Mouse (Mus musculus): ENCODE measurements around the gene Olfr744.
"Not testable (repeated sequence)": the region's sequence is repeated elsewhere in the genome, so short reads cannot be mapped to it uniquely, and the experiment has no call there.

Olfr744 gene

DNA sequence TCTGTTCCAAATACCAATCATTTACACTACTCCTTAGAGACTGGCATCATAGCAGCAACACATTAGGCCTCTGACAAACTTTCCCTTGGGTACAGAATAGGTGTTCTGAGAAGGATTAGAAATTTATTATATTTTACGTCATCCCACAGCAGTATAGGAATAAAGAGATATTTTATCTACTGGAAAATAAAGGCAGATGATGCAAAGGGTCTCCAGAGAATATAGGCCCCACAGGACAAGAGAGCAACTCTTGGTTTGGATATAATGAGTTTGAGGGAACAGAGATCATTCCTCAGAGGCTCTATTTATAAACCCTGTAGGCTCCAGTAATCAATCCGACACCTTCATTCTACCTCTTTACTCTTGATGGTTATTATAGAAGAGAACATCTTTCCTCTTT, at the start of gene Olfr744:
TSS of gene Olfr744 (plus strand) at position 301 of the 400 bp plus-strand sequence.
- no peak for DNase-seq (ENCODE audit: low read depth)

DNA sequence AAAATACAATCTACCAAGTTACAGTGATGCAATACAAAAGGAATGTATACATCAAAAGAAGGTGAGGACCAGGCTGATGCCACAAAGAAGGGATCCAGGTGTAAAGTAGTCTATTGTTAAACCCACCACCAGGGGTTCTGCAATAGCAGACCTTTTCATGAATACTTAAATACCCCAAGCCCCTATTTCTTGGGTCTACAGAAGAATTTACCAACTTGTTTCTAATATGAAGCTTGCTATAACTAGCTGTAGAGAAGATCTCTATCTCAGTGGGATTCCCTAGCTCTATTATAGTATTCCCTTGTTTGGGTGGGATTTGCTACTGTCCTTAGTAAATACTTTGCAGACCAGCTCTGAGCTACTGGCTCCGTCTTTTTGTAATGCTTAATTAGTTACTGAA, 41.6 kb upstream of the Olfr744 start:
- not testable (repeated sequence) for DNase-seq (ENCODE audit: low read depth)

DNA sequence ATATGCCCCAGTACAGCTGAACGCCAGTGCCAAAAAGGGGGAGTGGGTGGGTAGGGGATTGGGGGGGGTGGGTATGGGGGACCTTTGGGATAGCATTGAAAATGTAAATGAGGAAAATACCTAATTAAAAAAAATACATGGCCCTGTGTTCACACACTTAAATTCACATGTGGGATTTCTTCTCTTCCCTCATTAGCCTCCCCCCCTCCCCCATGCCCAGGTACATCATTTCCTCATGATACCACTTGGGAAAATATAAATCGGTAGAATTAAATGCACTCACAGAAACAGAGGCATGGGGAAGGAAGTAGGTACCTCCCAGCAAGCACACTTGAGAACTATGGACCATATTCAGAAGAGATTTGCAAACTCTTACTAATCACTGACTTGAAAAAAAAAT, 24.4 kb downstream of the Olfr744 start, which contains the start of gene Olfr745:
TSS of gene Olfr745 (plus strand) at position 301 of the 400 bp plus-strand sequence.
- DNase-seq (ENCODE audit: low read depth) = no peak

DNA sequence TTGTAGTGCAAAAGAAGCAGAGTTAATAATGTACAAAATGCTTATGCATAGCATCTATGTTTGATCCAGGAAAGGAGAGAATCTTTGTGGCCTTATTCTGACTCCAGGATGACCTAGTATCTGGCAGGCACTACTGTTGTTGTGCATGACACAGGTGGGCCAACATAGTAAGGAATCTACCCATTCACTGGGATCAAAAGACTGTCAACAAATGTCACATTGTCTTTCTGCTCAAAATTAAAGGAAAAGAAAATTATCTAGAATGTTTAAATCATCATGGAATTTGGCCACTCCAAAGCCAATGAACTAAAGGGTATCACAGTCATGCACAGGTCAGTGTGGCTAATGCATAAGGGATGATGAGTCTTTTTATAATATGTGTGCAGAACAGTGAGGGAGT, 32.1 kb downstream of the Olfr744 start, which contains the start of gene Olfr746:
TSS of gene Olfr746 (plus strand) at position 301 of the 400 bp plus-strand sequence.
- no peak for DNase-seq (ENCODE audit: low read depth)

Measured in c-Kit-positive CD71-negative TER-119-negative erythroid progenitor cells, embryonic 14.5 days (primary cell).